Mouse (Mus musculus): Measurements from ENCODE around the gene Xlr3b.
"Not testable (repeated sequence)": the region's sequence is repeated elsewhere in the genome, so short reads cannot be mapped to it uniquely, and the experiment has no call there.

Xlr3b gene

GRCm38 (mm10) chrX:73191934-73192333 lies at the start of gene Xlr3b:
Xlr3b (plus strand) TSS chrX:73192207.
- DNase-seq (ENCODE audit: low read depth, low spot score), result peak; percentile 8

- DNase-seq (ENCODE audit: low read depth, low spot score), result not testable (repeated sequence)
These were observed 48.8 kb upstream of the Xlr3b start for GRCm38 (mm10) chrX:73143218-73143618.

- not testable (repeated sequence) for DNase-seq (ENCODE audit: low read depth, low spot score)
These were observed 43.5 kb upstream of the Xlr3b start, which contains the start of gene Xlr5b for GRCm38 (mm10) chrX:73148496-73148895. Xlr5b (plus strand) TSS chrX:73148796.

- DNase-seq (ENCODE audit: low read depth, low spot score), result not testable (repeated sequence)
These were observed 42.7 kb upstream of the Xlr3b start, which contains the start of gene DXBay18 for GRCm38 (mm10) chrX:73149350-73149749. DXBay18 (minus strand) TSS chrX:73149450.

GRCm38 (mm10) chrX:73176889-73177288 lies 15.1 kb upstream of the Xlr3b start, which contains the start of gene Spin2d:
Spin2d (minus strand) TSS chrX:73176989.
- not testable (repeated sequence) for DNase-seq (ENCODE audit: low read depth, low spot score)

- DNase-seq (ENCODE audit: low read depth, low spot score), result not testable (repeated sequence)
These were observed 22.0 kb downstream of the Xlr3b start, which contains the start of gene Xlr4b for GRCm38 (mm10) chrX:73213819-73214564. Xlr4b (plus strand) TSS chrX:73214333.

- DNase-seq (ENCODE audit: low read depth, low spot score), result no peak
These were observed 33.4 kb downstream of the Xlr3b start for GRCm38 (mm10) chrX:73225365-73225764.

- peak; percentile 81 for DNase-seq (ENCODE audit: low read depth, low spot score)
These were observed 36.1 kb downstream of the Xlr3b start, which contains the start of gene F8a for GRCm38 (mm10) chrX:73227914-73228605. F8a (plus strand) TSS chrX:73228291.

GRCm38 (mm10) chrX:73228606-73229214 lies 36.7 kb downstream of the Xlr3b start:
- DNase-seq (ENCODE audit: low read depth, low spot score), result peak; percentile 23

GRCm38 (mm10) chrX:73229288-73229687 lies 37.3 kb downstream of the Xlr3b start:
- no peak for DNase-seq (ENCODE audit: low read depth, low spot score)

- not testable (repeated sequence) for DNase-seq (ENCODE audit: low read depth, low spot score)
These were observed 50.9 kb downstream of the Xlr3b start, which contains the start of gene Xlr4c for GRCm38 (mm10) chrX:73242821-73243325. Xlr4c (minus strand) TSS chrX:73243130.

Data from mesoderm, embryonic 11.5 days (tissue).